In genomic region chr13:62856850-62857249, GRCm38 (mm10) we compare ENCODE assay signal across 11 mouse cellular contexts. TPM values are rescaled to one million over a fixed set of nuclear protein-coding genes. Genes with fewer than 3 reads are reported as not detected.
DNase-seq lines count a peak whose midpoint lies in the region; ATAC-seq and TF ChIP-seq lines count a peak whose summit lies in the region.
"Had no signal": no experiment of that assay in that cellular context is flagged by ENCODE, and none has a peak within 500 bp of the region (broad histone marks: within the 10 kb centered on the region; RNA-seq: fewer than 3 reads in every experiment).

No protein-coding gene starts in this region.

- no peak for TF ChIP-seq CTCF in forebrain, postnatal 0 days (IDR thresholded peaks at IDR 0.05; ENCODE audit: low read depth)

- H3K4me1 ChIP-seq in forebrain, embryonic 16.5 days (replicated peaks; ENCODE audit: control insufficient read depth, insufficient read depth, low read length): peaks cover 8% of the 10 kb centered on the region; the same call in 1 of the 2 replicates
- H3K4me1 ChIP-seq in forebrain, postnatal 0 days (ENCODE audit: insufficient read depth): no peaks in the 10 kb centered on the region

- intact Hi-C loops in heart, postnatal 36 days (cut with DNase I): loop anchor here (2.0 to 10.0 kb wide), 4 partner anchors 202 to 390 kb away; partner anchors contain the start of gene Gm49359
- intact Hi-C loops in left cerebral cortex, postnatal 10 days (cut with DNase I): no loop called here

- no peaks in the 10 kb centered on the region for H3K27me3 ChIP-seq in forebrain, embryonic 16.5 days (replicated peaks; ENCODE audit: control insufficient read depth, insufficient read depth, low read length)
- H3K27me3 ChIP-seq in forebrain, postnatal 0 days (ENCODE audit: insufficient read depth, low read length): no peaks in the 10 kb centered on the region

- H3K27ac ChIP-seq in forebrain, embryonic 16.5 days (ENCODE audit: low read length): no peak overlapping the region
- no peak overlapping the region for H3K27ac ChIP-seq in forebrain, postnatal 0 days (ENCODE audit: low read depth, low read length)

- no peak for DNase-seq in forebrain, postnatal 0 days
- DNase-seq in kidney, adult 9 months: peak; percentile 54
- DNase-seq in kidney, postnatal 4 days: no peak
- peak; percentile 52 for DNase-seq in MN1 (ENCODE audit: low spot score)
- peak; percentile 23 to 31 for DNase-seq in heart, postnatal 36 days
- no peak for DNase-seq in left cerebral cortex, postnatal 10 days (ENCODE audit: extremely low spot score in 1 of 2, low spot score in 2 of 2)
- DNase-seq in embryo, embryonic 10.5 days (ENCODE audit: low spot score): no peak

- WGBS in forebrain, embryonic 16.5 days: 87% methylated on average over 14 of the region's 14 CpGs
- WGBS in forebrain, postnatal 0 days: 82% methylated on average over 14 of the region's 14 CpGs

- no peaks in the 10 kb centered on the region for H3K9me3 ChIP-seq in forebrain, embryonic 16.5 days (ENCODE audit: control insufficient read depth, low read length)
- H3K9me3 ChIP-seq in forebrain, postnatal 0 days (ENCODE audit: low read length): no peaks in the 10 kb centered on the region

- H3K36me3 ChIP-seq in forebrain, embryonic 16.5 days (ENCODE audit: control insufficient read depth, insufficient read depth): no peaks in the 10 kb centered on the region
- H3K36me3 ChIP-seq in forebrain, postnatal 0 days (ENCODE audit: insufficient read depth): no peaks in the 10 kb centered on the region

- no peak overlapping the region for H3K4me2 ChIP-seq in forebrain, embryonic 16.5 days (ENCODE audit: low read length)
- H3K4me2 ChIP-seq in forebrain, postnatal 0 days (ENCODE audit: low read depth): no peak overlapping the region

- 0 out of 2 replicates have a peak, but pooled peaks have one; percentile 1 for ATAC-seq in forebrain, embryonic 16.5 days
- no peak for ATAC-seq in forebrain, postnatal 0 days

- no peak overlapping the region for H3K9ac ChIP-seq in forebrain, embryonic 16.5 days (replicated peaks; ENCODE audit: low read depth, low read length)
- H3K9ac ChIP-seq in forebrain, postnatal 0 days: no peak overlapping the region
- H3K9ac ChIP-seq: liver, postnatal 0 days had no signal

- no peak overlapping the region for H3K4me3 ChIP-seq in forebrain, embryonic 16.5 days (replicated peaks; ENCODE audit: low read length)
- H3K4me3 ChIP-seq in forebrain, postnatal 0 days (ENCODE audit: low read depth, low read length): no peak overlapping the region

RNA-seq across cellular contexts. Expression of gene Fbp2, which starts 1.4 kb away (rescaled TPM):
- 0.36 and 0.41 TPM in 2 replicates for polyA plus RNA-seq in forebrain, embryonic 16.5 days (2015; fragmentation: Nextera tagmentation; extraction: Ambion mirVana)
- 0.46 and 0.62 TPM in 2 replicates for total RNA-seq in forebrain, postnatal 0 days (2014; rRNA removed)
- polyA plus RNA-seq in forebrain, postnatal 0 days (2015; fragmentation: Nextera tagmentation; extraction: Ambion mirVana): 1.1 and 1.2 TPM in 2 replicates
- total RNA-seq in heart, postnatal 36 days (2021): 10 to 100 TPM; 37.0 to 40.0 TPM
- under 1 TPM; 0.34 to 0.69 TPM for total RNA-seq in left cerebral cortex, postnatal 10 days (2021)
- total RNA-seq: granulocyte monocyte progenitor cell, adult 5-6 weeks; megakaryocyte-erythroid progenitor cell, adult 5-6 weeks had no signal

RNA-seq across cellular contexts. Expression of gene Fbp1, which starts 31.2 kb away (rescaled TPM):
- polyA plus RNA-seq in forebrain, embryonic 16.5 days (2015; fragmentation: Nextera tagmentation; extraction: Ambion mirVana): 0.21 TPM in 1 of 2 replicates, not detected in the other
- 0.15 TPM in 1 of 2 replicates, not detected in the other for total RNA-seq in forebrain, postnatal 0 days (2014; rRNA removed)
- polyA plus RNA-seq in forebrain, postnatal 0 days (2015; fragmentation: Nextera tagmentation; extraction: Ambion mirVana): 0.21 and 0.45 TPM in 2 replicates
- not detected for total RNA-seq in heart, postnatal 36 days (2021)
- under 1 TPM in 1 of 2 experiments, not detected in 1; 0.39 TPM for total RNA-seq in left cerebral cortex, postnatal 10 days (2021)

Comparison
In these comparisons a context has a peak if more than half of its experiments do, and no peak if none do; other contexts are left out.
1. DNase-seq: peak in kidney, adult 9 months (single experiment), MN1 (single experiment) and heart, postnatal 36 days (2 of 2); none in forebrain, postnatal 0 days (single experiment), kidney, postnatal 4 days (0 of 2), left cerebral cortex, postnatal 10 days (0 of 2) and embryo, embryonic 10.5 days (single experiment).
2. RNA of gene Fbp2, which starts 1.4 kb away (total RNA-seq): 37.0 to 40.0 TPM in heart, postnatal 36 days; 0.34 to 0.69 TPM in left cerebral cortex, postnatal 10 days and 0.46 to 0.62 TPM in forebrain, postnatal 0 days; every median in the first group is over 10 times any median in the second.